Mouse (Mus musculus): Measurements from ENCODE around the gene Stk19.

GRCm38 (mm10) chr17:34795633-34796032 is 41.1 kb downstream of the Stk19 start:
- TF ChIP-seq POLR2A (IDR thresholded peaks at IDR 0.05; ENCODE audit: insufficient read depth, low read length) (no peak), CTCF (IDR thresholded peaks at IDR 0.05; ENCODE audit: low read depth, low read length) (peak; percentile 48)
